Mouse (Mus musculus) brain, adult 2 months (tissue): ENCODE results near the gene Polr2j.
A peak's percentile ranks its signal among the peaks of the same experiment; 100 is the strongest.

Experiments used
- DNase-seq: peaks from one replicate; pipeline ENCODE4 v3.0.0; 2011; ENCODE audit warnings: low read depth, low spot score

Polr2j gene

GRCm38 (mm10) chr5:136115891-136116783 lies at the start of gene Polr2j:
Gene Polr2j, plus strand, starts transcription at chr5:136116631.
- peak; percentile 98 for DNase-seq

- DNase-seq: no peak
These were observed 47.0 kb upstream of the Polr2j start for GRCm38 (mm10) chr5:136069411-136069810.

GRCm38 (mm10) chr5:136073051-136073450 lies 43.4 kb upstream of the Polr2j start:
- DNase-seq: no peak

- DNase-seq: no peak
These were observed 42.9 kb upstream of the Polr2j start for GRCm38 (mm10) chr5:136073526-136073925.

GRCm38 (mm10) chr5:136075076-136075475 lies 41.4 kb upstream of the Polr2j start:
- no peak for DNase-seq

GRCm38 (mm10) chr5:136076284-136076683 lies 40.1 kb upstream of the Polr2j start:
- DNase-seq: peak; percentile 45

- no peak for DNase-seq
These were observed 39.4 kb upstream of the Polr2j start for GRCm38 (mm10) chr5:136077001-136077550.

- DNase-seq: no peak
These were observed 38.3 kb upstream of the Polr2j start for GRCm38 (mm10) chr5:136078136-136078535.

GRCm38 (mm10) chr5:136082345-136082744 lies 34.1 kb upstream of the Polr2j start:
- DNase-seq: no peak

- DNase-seq: peak; percentile 97
These were observed 32.7 kb upstream of the Polr2j start, which contains the start of gene Rasa4 for GRCm38 (mm10) chr5:136083669-136084107. Gene Rasa4, plus strand, starts transcription at chr5:136083916.

GRCm38 (mm10) chr5:136084144-136084881 lies 32.1 kb upstream of the Polr2j start:
- peak; percentile 32 for DNase-seq

- DNase-seq: peak; percentile 90
These were observed 31.4 kb upstream of the Polr2j start for GRCm38 (mm10) chr5:136084891-136085651.

GRCm38 (mm10) chr5:136086290-136086689 lies 30.1 kb upstream of the Polr2j start:
- DNase-seq: no peak

GRCm38 (mm10) chr5:136088821-136089575 lies 27.4 kb upstream of the Polr2j start:
- no peak for DNase-seq

GRCm38 (mm10) chr5:136091927-136092326 lies 24.5 kb upstream of the Polr2j start:
- no peak for DNase-seq

GRCm38 (mm10) chr5:136094249-136095010 lies 22.0 kb upstream of the Polr2j start:
- peak; percentile 75 for DNase-seq

- DNase-seq: no peak
These were observed 21.3 kb upstream of the Polr2j start for GRCm38 (mm10) chr5:136095089-136095488.

- DNase-seq: no peak
These were observed 17.9 kb upstream of the Polr2j start for GRCm38 (mm10) chr5:136098536-136098935.

GRCm38 (mm10) chr5:136102099-136102820 lies 14.2 kb upstream of the Polr2j start:
- peak; percentile 93 for DNase-seq
